Mouse (Mus musculus): ENCODE results near the gene Dnhd1.

Gene Dnhd1

DNA sequence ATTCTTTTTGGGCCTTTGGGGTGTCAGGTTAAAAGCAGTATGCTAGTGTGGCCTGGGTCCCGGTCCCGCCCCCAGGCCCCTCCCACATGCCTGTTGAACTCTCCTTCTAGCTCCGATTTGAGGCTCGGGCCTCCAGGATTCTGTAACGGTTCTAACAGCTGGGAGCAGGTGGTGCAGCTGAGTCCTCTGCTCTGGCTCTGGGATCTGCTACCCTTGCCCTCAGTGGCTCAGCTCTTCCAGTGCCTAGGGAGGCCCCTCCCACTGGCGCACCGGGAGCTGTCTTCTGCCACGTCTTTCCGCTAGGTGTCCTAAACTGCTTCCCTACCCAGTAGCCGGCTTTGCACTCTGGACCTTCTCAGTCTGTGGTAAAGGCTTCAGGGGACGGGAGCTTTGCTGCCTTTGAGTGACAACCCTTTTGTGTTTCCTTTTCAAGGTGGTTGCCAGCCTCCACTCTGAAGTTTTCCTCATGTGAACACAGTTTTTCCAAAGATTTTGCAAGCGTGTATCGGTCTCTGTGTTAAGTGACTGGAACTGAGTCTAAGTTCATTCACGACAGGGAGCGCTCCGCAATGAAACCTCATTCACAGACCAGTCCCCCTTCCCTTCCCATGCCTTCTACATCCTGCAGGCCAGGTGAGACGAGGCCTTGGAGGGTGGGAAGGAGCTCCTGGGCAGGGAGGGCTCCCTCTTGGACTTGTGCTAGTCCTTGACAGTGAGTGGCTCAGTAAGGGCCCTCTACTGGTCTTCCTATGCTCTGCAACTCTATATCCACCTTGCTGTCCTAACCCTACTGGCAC lies at the start of gene Dnhd1:
TSS of gene Dnhd1 (plus strand) at position 189 of the 797 bp plus-strand sequence.
- in situ Hi-C loops (cut with MboI; ENCODE audit: low sequenced_read_pairs) = no loop called here

DNA sequence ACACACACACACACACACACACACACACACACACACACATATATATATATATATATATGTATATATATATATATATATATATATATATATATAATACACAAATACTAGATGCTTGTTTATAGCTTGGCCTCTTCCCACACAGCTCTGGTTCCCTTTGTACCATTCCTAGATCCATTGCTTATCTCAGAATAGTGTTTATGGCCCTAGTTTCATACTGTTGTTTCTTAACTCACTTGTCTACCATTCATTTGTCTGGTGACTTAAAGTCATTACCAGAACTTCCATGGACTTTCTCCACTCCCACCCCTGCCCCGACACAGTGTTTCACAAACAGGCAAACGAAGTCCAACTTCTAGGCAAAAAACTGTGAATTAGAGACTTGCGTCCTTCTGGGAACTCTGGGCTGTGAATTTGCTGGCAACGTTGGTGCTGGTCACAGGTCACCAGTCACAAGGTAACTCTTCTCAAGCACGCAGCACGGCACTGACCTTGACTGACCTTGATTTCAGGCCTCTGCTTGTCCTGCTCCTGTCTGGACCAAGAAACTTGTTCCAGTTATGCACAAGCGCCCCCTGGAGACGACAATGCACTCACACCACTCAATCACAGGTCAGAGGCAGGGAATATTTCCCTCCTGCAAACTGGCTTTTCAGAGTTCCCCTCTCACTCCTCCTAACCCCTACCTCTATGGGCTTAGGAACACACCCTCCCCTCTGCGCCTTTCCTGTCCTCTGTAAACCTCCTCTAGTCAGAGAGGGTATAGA lies 47.6 kb upstream of the Dnhd1 start:
- in situ Hi-C loops (cut with MboI; ENCODE audit: low sequenced_read_pairs) = no loop called here

DNA sequence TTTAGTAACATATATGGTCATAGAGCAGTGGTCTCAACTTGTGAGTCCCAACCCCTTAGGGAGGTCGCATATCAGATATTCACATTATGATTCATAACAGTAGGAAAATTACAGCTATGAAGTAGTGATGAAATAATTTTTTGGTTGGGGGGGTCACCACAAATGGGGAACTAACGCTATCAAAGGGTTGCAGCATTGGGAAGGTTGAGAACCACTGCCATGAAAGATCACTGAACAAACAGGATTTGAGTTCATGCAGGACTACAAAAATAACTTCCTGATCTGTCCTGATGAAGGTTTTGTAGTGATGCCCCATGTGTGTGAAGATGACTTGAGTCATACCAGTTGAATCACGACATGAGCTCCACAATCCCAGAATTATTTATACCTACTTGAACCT lies 42.2 kb upstream of the Dnhd1 start:
- in situ Hi-C loops (cut with MboI; ENCODE audit: low sequenced_read_pairs) = no loop called here

DNA sequence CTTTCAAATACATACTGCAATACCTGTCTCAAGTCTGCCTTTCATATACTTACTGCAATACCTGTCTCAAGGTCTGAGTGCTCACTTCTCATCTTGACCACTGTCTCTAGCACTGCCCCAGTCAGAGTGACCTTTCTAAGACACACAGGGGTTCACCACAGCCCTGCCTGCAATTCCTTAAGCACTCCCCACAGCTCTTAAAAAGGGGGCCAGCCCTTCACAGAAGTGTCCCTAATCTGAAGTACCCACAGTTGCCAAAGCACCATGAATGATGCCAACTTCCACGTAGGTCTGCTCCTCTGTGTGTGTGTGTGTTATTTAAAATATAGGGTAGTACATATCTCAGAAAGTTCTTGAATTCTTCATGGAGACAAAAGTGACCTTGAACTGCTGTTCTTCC lies 38.9 kb upstream of the Dnhd1 start:
- in situ Hi-C loops (cut with MboI; ENCODE audit: low sequenced_read_pairs) = no loop called here

DNA sequence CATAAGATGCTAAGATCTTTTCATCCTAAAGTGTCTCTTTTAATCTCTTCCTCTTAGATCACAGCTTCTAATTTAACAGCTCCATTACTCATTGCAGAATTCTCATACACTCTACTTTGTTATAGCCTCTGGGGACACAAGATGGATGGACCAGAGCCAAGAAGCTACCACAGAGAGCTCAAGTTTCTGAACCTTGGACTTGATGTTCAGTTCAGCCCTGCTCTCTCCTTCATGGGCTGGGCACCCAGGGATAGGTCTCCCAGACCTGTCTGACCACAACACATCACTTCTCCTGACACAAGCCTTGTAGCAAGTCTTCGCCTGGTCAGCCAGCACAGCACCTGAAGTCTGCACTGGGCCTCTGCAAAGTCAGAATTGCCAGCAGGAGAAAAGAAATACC lies 36.2 kb upstream of the Dnhd1 start:
- in situ Hi-C loops (cut with MboI; ENCODE audit: low sequenced_read_pairs) = no loop called here

DNA sequence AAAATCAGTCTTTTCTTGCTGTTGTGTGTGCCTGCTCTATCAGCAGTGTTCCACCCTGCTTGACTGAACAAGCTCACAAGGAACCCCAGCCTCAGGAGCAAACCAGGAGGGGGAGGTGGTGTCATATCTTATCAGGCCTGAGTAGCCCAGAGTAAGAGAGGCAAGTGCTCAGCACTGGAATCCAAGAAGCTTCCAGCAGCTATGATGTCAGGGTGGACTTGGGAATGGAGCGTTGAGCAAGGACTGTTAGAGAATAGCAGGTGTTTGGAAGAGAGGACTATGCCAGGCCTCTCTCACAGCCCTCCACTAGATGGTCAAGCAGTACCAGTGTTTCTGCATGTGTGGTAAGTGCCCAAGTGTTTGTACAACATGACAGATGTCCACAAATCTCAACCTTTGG lies 34.9 kb upstream of the Dnhd1 start:
- in situ Hi-C loops (cut with MboI; ENCODE audit: low sequenced_read_pairs) = no loop called here

DNA sequence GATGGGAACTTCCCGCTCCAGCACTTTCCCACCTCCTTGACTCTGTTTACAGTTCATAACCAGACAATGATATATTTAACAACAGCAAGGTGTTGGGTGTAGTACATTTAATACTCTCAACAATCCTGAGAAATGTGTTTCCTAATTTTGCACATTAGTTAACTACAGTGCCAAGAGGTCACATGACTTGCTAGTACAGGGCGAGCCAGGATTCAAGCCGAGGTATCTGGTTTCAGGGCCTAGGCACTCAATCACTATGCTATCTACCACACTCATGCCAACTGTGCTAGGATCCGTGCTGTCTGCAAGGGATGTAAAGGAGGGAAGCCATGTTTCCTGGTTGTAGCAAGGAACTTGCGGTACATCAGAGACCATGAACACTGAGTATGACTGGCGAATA lies 34.1 kb upstream of the Dnhd1 start:
- in situ Hi-C loops (cut with MboI; ENCODE audit: low sequenced_read_pairs) = no loop called here

DNA sequence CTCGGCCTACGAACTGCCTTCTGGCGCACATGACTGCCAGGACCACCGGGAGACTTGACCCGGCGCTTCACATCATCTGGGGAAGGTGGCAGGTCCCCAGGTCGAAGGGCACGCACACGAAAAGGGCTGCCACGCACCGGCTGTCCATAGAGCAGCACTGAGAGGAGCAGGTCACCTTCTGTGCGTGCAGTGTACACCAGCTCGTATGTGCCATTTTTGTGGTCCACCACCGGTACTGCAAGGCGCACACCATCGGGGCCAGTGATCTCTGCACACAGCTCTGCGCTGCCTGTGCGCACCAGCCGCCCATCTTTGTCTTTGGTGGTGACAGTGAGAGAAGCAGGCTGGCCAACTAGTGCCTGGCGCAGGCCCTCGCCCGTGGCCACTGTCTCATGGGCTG lies 32.8 kb upstream of the Dnhd1 start:
- in situ Hi-C loops (cut with MboI; ENCODE audit: low sequenced_read_pairs) = no loop called here

DNA sequence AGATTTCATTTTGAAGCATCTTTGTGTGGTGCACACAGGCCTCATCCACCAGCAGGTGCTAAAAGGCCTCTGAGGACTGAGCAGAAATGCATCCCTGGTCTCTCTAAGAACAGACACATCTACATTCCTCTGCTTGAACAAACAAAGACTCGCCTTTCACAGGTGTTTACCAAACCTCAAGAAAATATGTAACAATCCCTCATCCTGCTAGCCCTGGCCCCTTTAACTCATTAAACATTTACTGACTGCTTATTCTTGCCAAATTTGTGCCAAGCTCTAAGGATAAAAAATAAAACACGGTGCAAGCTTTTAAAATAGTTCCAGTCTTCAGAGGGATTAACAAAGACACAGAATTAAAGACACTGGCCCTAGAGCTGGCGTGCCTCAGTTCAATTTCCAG lies 30.9 kb upstream of the Dnhd1 start:
- in situ Hi-C loops (cut with MboI; ENCODE audit: low sequenced_read_pairs) = no loop called here

DNA sequence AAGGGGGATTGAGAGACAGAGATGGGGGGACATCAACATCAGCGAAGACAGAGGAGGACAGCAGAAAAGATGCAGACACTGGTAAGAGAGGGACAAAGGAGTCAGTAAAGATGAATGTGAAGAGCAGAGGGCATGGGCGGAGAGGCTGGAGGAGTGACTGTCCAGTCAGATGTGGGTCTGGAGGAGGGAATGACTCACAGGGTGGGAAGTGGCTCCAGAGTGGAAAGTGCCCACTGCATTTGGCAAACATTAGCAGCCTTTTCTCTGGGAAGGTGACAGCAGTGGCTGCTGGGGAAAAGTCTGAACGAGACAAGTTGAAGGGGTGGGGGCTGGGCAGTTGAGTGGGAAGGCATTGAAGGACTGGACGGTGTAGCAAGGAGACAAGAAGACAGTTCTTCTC lies 29.6 kb upstream of the Dnhd1 start:
- in situ Hi-C loops (cut with MboI; ENCODE audit: low sequenced_read_pairs) = no loop called here

DNA sequence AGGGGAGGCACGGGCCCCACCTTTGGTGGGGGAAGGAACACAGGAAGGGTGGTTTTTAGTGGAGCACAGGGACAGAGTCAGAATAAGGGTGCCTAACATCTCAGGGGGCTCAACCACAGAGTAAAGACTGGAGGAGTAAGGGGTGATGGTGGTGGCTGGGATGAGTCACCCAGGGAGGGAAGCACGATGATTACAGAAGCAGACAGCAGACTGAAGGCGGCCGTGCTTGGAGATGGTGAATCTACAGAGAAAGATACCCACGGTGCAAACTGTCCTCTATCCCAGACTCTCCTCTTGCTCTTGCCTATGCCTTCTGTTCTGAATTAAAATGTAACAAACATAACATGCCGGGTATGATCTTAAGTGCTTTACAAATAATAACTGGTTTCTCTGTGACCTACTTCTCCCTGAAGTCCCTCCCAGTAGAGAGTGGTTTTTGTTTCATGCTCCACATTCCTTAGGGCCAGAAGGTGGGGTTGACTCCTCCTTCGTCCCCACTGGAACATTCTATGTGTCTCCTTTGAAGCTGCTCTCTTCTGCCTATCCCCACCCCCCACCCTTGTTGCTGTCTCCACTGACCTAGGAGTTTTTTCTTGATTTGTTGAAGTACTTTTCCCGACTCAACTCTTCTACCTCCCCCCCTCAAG lies 28.9 kb upstream of the Dnhd1 start:
- in situ Hi-C loops (cut with MboI; ENCODE audit: low sequenced_read_pairs) = no loop called here

DNA sequence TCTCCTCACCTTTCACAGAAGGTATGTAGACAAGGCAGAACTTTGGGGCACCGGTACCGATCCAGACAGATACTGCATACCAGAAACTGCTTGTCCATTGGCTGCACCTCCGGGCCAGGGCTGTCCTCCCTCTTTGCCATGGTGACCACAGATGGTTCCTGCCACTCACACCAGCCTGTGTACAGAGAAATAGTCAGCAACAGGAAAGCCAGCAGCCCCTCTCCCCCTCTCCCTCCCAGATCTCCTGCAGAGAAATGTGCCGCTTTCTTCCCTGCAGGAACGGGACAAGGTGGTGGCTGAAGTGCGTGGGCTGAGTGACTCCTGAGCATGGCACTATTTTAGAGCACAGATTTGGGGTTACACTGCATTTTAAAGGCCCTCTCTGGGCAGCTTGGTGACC lies 25.2 kb upstream of the Dnhd1 start:
- in situ Hi-C loops (cut with MboI; ENCODE audit: low sequenced_read_pairs) = loop anchor here (25.0 kb wide), 1 partner anchor 88 kb away; no protein-coding TSS in a partner anchor

DNA sequence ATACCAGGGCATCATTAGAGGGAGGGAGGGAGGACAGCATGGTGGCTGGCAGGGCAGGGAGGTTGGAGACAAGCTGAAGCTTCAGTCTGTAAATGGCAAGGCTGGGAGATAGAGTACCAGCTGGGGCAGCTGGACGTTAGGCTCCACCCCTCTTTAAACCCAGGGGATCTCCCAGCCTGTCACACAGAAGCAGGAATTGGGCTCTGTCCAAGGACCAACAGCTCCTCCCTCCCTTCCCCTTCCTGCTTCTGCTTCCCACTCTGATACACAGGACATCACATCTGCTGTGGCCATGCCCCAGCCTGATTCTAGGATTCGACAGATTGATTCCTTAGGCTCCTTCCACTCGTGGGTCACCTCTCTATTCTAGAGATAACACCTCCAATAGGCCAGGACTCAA lies 22.0 kb upstream of the Dnhd1 start:
- in situ Hi-C loops (cut with MboI; ENCODE audit: low sequenced_read_pairs) = loop anchor here (25.0 kb wide), 1 partner anchor 91 kb away; no protein-coding TSS in a partner anchor

DNA sequence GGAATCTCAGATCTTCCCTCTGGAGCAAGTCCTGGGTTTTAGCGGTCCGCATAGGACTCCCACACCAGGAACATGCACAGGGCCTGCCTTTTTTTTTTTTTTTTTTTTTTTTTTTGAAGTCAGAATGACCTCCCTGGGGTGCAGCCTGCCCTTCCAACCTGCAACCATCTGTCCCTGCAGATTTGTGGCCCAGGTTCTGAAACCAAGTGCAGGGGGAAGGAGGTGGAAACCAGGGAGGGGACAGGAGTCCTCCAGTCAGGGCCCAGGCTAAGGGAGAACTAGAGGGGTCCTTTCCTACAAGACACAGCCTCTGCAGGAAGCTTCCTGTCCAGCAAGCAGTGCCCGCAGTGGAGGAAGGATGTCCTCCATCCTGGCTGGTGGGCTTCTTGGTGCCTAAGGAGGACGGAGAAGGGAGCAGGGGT lies 18.1 kb upstream of the Dnhd1 start:
- in situ Hi-C loops (cut with MboI; ENCODE audit: low sequenced_read_pairs) = loop anchor here (25.0 kb wide), 1 partner anchor 95 kb away; no protein-coding TSS in a partner anchor

DNA sequence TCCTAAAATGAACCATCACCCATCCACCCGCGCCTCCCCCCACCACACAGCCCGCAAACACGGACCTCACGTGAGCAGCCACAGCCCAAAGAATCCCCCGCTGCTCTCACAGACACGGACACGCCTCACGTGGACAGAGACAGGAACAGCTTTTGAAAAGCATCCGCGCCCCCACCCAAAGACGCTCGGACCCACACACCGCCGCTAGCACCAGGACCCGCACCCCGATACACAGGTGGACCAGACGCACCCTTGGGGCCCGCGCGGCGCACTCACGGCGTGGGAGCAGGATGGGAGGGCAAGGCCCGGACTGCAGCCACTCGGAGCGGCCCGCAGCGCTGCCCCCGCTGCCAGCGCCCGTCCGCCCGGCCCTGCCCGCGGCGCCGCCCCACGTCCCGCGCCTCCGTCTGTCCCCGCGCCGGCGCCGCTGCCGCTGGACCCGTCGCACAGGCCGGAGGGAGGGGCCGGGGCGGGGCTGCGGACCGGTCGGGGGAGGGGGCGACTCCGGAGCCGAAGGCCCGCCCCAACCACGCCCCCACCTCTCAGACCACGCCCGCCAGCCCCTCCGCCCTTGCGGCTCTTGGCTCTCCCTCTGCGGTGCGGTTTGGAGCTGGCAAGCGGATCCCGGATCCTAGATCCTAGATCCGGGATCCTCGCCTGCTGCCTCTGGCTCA lies 17.4 kb upstream of the Dnhd1 start, which contains the start of gene Trim3:
TSS of gene Trim3 (minus strand) at position 445 of the 674 bp plus-strand sequence.
- in situ Hi-C loops (cut with MboI; ENCODE audit: low sequenced_read_pairs) = loop anchor here (25.0 kb wide), 1 partner anchor 96 kb away; no protein-coding TSS in a partner anchor

DNA sequence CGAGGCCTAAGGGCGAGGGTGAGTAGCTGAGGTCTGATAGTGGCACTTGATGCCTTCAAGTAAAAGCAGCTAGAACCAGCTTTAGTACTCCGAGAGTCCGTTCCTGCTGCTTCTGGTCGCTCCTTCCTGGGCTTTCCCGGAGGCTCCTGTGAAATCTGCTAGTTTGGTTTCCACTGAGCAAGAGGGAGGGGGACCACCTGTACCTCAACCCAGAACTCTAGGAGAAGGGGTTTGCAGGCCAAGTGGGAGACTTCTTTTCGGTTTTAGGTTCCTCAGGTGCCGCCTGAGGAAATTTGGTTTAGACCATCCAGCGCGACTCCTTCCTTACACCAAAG lies 16.9 kb upstream of the Dnhd1 start:
- in situ Hi-C loops (cut with MboI; ENCODE audit: low sequenced_read_pairs) = loop anchor here (25.0 kb wide), 1 partner anchor 96 kb away; no protein-coding TSS in a partner anchor

DNA sequence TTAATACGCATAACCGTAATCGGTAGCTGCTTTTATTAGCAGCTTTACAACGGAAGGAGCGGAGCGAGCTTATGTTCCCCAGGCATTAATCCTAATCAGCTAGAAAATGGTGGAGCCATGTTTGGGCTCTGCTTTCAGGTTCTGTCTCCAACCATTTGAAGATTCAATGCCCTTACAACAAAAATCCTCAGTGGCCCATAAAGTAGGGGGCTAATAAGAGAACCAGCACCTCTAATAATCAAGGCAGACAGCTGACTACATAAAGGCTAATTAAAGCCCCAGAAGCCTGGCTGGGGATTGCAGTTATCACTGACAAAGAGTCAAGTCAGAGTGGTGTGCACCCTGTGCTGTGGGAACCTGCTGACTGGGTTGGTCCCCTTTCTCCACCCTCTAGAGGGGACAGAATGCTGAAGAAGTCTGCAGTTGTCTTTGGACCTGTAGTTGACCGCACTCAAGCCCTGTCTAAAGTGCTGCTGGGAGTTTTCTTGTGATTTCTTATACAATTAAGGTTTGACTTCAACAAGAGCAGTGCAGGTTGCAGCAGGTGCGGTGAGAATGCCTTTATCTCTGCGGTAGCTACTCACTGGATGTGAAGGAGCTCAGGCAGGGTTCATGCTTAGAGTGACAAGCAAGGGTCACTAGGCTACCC lies 16.2 kb upstream of the Dnhd1 start:
- in situ Hi-C loops (cut with MboI; ENCODE audit: low sequenced_read_pairs) = loop anchor here (25.0 kb wide), 1 partner anchor 97 kb away; no protein-coding TSS in a partner anchor

DNA sequence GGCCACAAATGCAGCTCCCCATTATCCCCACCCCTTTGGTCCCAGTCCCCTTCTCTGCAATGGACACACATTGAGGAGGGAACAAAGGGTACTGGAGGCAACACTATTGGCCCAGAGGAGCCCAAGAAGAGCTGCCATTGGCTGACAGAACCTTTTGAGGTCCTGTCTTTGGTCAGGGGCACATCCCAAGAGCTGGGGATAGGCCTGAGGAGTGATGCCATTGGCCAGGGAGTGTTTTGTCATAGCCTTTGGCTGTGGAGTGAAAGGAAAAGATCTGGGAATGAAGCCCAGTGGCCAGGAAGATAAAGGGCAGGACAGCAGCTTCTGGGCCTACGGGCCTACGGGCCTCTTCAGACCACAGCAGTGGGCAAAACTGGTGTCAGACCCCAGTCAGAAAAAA lies 14.9 kb upstream of the Dnhd1 start:
- in situ Hi-C loops (cut with MboI; ENCODE audit: low sequenced_read_pairs) = loop anchor here (25.0 kb wide), 1 partner anchor 98 kb away; no protein-coding TSS in a partner anchor

DNA sequence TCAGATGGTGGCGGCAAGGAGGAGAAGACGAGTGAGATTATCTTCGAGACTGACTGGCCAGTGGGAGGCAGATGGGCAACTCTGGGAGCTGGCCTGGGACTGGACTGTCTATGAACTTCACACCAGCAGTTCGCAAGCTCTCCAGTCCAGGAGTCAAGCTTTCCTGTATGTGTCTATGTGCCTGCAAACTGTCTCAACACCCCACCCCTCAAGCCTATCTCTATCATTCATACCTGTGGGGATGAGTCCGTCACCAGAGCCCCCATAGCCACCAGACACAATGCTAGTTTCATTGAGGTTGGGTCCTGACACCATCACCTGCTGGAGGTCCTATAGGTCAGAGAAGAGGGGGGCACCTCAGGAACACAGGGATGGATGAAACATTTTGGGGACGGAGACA lies 11.9 kb upstream of the Dnhd1 start:
- in situ Hi-C loops (cut with MboI; ENCODE audit: low sequenced_read_pairs) = loop anchor here (25.0 kb wide), 1 partner anchor 101 kb away; no protein-coding TSS in a partner anchor

DNA sequence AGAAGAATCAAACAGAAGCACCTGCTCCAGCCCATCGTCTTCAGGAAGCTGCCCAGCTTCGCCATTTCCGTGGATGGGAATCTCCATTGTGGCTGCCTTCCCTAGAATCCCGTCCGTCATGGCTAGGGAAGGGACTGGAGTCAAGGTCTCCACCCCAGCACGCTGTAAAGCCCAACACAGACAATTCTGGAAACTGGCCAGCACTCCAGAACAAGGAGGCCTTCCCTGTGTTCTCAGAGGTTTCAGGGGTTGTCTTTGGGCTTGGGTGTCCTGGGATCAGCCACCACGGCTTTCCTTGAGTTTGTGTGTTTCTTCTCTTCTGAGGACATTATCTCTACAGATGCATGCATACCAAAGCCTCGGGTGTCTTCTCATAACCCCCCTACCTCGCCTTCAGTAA lies 11.3 kb upstream of the Dnhd1 start:
- in situ Hi-C loops (cut with MboI; ENCODE audit: low sequenced_read_pairs) = loop anchor here (25.0 kb wide), 1 partner anchor 102 kb away; no protein-coding TSS in a partner anchor

All from CH12F3 (cell line).